Mouse (Mus musculus) neutrophil, adult 5-6 weeks (primary cell): ENCODE measurements around the gene Pigyl. TPM values are rescaled to one million over a fixed set of nuclear protein-coding genes. Genes with fewer than 3 reads are reported as not detected.
"Not testable (repeated sequence)": the region's sequence is repeated elsewhere in the genome, so short reads cannot be mapped to it uniquely, and the experiment has no call there.

Experiments
- ATAC-seq: fragments of 151-379, 151-347 bp; 2 replicates; pipeline ENCODE4 v1.8.0; 2017; ENCODE audit warnings: mild to moderate bottlenecking, moderate TSS enrichment; ENCODE audit not compliant: insufficient number of reproducible peaks, poor library complexity, low FRiP score, severe bottlenecking; ENCODE audit errors: extremely low read depth
- total RNA-seq: library from RNA; stranded (forward); fragments of 200-1000 nt; gene quantifications from 2 replicates; pipeline ENCODE4 v1.2.3, GENCODE M21; 2017

Gene Pigyl
- total RNA-seq, 1 experiment from 2014 or later = 16.6 TPM

DNA sequence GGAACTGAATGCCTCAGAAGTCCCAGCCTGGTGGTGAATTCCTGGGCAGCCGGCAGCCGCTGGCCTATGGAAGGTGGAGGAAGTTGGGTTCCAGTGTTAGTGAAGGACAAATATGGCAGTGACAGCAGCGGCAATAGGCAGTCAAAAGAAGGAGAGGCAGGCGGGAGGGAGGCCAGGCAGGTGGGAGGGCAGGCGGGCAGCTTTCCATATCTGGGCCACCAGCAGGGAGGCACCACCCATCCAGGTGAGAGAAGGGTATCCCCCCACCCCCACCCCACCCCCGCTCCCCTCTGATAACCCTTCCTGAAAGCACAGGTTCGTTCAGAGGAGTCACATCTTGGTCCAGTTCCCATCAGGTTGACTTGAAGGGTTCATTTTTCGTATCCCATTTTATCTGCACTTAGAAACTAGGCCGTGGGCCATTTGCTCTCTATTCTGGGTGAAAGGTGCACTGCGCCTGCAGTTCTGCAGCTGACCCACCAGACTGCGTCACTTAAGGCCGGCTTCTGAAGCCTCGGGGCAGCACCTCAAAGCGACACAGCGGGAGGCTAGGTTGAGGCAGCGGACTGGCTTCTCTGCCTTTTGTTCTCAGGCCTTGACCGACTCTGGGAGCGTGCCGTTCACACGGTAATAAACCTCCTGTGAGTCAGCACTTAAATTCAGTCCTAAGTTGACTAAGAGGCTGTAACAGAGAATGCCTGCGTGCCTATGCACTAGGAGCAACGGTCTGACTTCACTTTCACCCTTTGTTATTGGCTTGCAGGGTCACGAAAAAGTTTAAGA lies 19.7 kb upstream of the Pigyl start:
- no peak for ATAC-seq

GRCm38 (mm10) chr9:22138480-22138879 lies 18.2 kb upstream of the Pigyl start:
- ATAC-seq = peak; percentile 40

DNA sequence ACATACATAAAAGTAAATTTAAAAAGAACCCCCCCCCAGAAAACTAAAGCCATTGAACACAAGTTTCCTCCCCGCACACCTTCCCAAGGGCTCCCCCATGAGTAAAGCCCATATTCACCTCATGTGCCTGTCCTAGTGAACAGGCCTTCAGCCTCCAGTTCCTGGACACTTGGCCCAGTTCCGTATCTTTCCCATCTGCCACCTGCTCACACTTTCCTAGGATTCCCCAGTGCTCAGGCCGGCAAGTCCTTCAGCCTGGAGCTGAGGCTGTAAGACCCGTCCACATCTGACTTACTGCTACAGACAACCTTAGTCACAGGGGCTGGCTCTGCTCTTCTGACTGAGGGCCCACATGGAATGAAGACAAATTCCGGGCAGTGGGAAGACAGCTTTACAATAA lies 16.9 kb upstream of the Pigyl start:
- ATAC-seq = no peak

DNA sequence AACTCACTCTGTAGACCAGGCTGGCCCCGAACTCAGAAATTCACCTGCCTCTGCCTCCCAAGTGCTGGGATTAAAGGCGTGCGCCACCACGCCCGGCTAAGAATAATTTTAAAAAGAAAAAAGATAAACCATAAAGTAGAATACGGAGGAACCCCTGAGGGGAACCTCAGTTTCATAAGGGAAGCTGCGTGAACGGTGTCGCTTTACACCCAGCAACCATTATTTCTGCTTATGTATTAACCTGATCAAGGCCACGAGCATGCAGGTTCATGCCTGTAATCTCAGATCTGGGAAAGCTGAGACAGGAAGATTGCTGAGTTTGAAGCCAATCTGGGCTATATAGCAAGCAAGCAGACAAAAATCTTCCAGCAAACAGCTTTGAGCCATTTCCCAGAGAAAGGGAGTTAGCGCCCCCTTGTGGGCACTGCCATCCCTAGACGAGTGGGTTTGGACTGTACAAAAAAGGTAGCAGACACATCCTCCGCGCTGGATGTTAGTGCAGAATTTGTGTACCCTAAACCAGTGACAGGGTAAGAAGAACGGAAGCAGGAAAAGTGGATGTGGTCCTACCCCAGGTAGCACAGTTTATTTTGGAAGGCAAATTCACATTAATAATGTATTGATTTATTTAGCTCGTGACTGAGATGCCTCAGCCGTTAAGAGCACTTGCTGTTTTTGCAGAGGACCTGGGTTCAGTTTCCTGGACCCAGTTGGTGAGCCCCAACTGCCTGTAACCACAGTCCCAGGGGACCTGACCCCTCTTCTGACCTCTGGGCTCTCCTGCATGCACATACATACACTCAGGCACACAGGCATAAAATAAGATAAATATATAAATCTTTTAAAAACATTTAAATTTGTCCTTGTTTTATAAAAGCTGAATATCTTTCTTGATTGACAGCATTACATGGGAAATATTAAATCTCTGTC lies 13.3 kb upstream of the Pigyl start:
- ATAC-seq = peak; percentile 88

- ATAC-seq = no peak
Observed at GRCm38 (mm10) chr9:22144304-22144965, 12.2 kb upstream of the Pigyl start.

DNA sequence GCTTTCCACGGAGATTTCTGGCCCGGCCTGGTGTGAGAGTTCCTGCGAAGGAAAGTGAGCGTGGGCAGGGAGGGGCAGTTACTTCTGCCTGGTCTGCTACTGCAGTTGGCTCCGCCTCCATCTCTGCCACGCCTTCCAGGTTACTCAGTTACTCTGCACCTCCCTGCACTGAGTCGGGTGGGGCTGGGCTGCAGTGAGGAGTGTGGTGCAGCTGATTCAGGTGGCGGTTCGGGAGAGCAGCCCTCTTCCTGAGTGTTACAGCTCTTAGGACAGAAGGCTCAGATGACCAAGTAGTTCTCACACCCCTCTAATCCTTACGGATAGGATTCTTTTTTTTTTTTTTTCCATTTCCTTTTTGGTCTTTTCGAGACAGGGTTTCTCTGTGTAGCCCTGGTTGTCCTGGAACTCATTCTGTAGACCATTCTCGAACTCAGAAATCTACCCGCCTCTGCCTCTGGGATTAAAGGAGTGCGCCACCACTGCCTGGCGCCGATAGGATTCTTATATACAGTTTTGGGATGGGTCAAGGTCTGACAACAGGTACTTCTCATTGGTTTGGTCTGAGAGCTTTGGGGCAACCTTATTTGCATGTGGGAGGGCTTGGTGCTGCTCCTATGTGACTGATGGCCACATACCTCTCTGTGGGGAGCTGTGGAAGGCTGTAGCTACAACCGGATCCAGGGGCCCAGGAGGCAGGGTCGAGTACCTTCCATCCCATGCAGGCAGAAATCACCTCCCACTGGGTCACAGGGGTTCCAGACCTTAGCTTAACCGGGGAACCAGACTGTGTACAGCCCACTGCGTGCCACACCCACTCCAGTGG lies 7.0 kb upstream of the Pigyl start:
- ATAC-seq = no peak

- not testable (repeated sequence) for ATAC-seq
Observed at GRCm38 (mm10) chr9:22150249-22150693, 6.4 kb upstream of the Pigyl start.

DNA sequence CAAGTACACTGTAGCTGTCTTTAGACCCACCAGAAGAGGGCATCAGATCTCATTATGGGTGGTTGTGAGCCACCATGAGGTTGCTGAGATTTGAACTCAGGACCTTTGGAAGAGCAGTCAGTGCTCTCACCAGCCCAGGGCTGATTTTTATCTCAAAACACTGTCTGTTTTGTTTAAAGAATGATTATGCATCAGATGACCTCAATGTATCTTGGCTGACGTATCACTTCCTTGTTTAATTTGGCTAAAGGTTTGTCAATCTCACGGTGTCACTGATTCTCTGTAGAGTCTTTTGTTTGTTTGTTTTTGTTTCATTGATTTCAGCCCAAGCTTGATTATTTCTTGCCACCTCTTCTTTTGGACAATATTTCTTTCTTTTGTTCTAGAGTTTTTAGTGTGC lies 5.7 kb upstream of the Pigyl start:
- ATAC-seq = no peak

DNA sequence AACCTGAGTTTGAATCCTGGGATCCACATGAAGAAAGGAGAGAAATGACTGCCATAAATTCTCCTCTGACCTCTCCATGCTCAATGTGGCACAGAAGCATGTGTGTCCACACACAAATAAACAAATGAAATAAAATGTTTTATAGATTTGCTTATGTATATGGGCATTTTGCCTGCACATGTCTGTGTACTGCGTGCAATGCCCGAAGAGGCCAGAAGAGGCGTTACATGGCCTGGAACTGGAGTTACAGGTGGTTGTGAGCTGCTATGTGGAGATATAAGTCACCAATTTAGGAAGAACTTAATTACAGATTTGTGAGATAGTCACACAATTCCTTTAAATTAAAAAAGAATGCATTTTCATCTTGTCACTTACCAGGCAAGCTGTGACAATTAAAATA lies 2.8 kb upstream of the Pigyl start:
- no peak for ATAC-seq

DNA sequence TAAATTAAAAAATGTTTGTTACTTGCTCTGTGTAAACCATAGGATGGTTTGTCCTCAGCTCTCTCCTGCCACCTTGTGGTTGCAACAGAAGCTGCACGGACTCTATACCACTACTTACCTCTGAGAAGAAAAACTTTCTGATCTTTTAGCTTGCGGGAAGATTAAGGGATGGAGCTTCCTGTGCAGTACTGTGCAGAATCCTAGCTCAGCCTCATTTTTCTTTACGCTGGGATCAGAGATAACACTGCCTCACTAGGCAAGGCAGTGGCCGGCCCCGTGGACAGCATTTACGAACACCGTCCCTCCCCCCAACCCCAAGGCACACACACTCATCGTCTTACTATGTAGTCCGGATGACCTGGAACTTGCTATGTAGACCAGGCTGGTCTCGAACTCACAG lies 1.0 kb upstream of the Pigyl start:
- peak; percentile 51 for ATAC-seq

- no peak for ATAC-seq
Observed at GRCm38 (mm10) chr9:22157516-22158265, 1.0 kb downstream of the Pigyl start.

- no peak for ATAC-seq
Observed at GRCm38 (mm10) chr9:22161299-22161698, 4.7 kb downstream of the Pigyl start.

DNA sequence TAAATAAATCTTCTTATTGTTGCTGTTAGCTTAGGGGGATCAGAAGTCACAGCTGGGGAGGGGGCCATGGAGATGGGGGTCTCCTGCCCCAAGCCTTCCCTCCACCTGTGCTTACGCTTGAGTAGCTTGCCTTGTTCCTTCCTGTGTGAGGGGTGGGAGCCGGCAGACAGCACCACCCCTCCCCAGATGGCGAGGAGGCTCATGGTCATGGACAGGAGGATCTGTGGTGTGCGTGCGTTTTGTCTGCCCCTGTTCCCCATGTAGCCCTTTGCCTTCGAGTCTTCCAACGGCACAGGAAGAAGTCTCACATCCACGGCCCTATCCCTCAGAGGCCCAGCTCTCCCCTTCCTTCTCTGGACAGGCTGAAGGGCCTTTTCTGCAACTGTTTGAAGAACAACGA lies 5.7 kb downstream of the Pigyl start:
- no peak for ATAC-seq

GRCm38 (mm10) chr9:22162912-22163311 lies 6.3 kb downstream of the Pigyl start:
- ATAC-seq = no peak; the same call in 1 of the 2 replicates

DNA sequence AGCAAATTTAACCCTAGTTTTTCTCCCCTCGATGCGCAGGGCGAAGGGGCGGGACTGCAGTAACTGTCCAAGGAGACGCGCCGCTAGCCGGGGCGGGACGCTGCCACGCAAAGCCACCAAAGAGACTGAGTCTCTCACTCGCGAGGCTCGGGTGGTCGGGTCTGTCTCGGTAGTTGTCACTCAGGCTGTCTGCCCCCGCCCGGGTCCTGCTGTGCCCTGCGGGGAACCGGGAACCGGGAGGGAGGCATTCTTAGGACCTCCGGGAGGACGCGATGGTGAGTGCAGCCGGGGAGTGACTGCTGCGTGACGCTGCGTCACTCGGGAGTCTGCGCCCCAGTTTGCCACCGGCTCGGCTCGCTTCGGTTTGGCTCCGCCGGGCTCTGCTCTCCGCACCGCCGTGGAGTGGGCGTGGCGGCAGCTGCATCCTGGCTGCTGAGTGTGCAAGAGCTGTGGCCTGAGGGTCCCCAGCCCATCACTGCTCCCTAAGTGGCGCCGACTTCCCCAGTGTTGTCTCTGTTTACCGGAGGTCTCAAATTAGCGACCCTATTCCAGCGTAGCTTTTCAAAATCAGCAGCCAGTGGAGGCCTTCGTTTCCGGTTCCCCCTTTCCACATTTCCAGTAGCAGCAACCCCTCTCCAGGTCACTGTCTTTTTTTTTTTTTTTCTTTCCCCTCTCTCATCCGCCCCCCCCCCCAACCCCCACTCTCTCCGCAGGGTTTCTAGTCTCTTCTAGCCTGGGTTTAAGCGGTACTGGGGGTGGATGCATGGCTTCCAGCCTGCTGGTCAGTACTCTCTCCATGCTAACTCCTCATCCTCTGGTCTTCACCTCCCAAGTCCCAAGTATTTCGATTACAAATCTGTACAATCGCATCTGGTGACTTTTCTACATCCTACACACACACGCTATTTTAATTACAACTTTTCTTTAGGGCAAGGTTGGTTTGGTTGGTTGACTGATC lies 8.3 kb downstream of the Pigyl start:
- peak; percentile 43; the same call in 1 of the 2 replicates for ATAC-seq

GRCm38 (mm10) chr9:22165964-22166363 lies 9.3 kb downstream of the Pigyl start:
- ATAC-seq = no peak

- no peak for ATAC-seq
Observed at GRCm38 (mm10) chr9:22166686-22167085, 10.0 kb downstream of the Pigyl start.
